29 mouse cellular contexts compared by ENCODE assay signal in the genomic region with DNA sequence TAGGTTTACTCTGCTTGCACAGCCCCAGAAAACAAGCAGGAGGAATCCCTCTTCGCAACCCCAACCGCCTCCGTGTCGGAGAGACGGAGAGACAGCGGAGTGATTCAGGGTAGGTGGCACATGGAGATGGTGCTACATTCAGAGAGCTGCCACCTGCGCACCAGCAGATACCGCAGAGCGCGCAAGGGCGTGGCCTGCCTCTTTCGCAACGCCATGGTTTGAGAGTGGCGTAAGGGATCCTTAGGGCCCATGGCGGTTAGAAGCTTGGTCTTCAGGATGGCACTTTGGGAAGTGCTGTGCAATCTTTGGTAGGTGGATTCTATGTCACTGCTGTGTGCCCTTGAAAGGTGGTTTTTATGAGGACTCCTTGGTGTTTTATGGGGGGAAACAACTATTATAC.
A peak's percentile ranks its signal among the peaks of the same experiment; 100 is the strongest.
DNase-seq lines count a peak whose midpoint lies in the region; ATAC-seq and TF ChIP-seq lines count a peak whose summit lies in the region.
"Had no signal": no experiment of that assay in that cellular context is flagged by ENCODE, and none has a peak within 500 bp of the region (broad histone marks: within the 10 kb centered on the region; RNA-seq: fewer than 3 reads in every experiment).

No protein-coding gene starts in this region.

- no peaks in the 10 kb centered on the region for H3K27me3 ChIP-seq in ES-Bruce4 (ENCODE audit: control insufficient read depth, insufficient read depth, low read length, poor library complexity, severe bottlenecking)
- H3K27me3 ChIP-seq: CH12.LX; embryonic facial prominence, embryonic 13.5 days; forebrain, embryonic 12.5 days; forebrain, embryonic 15.5 days; heart, embryonic 12.5 days; heart, embryonic 15.5 days; hindbrain, embryonic 12.5 days; hindbrain, embryonic 15.5 days; intestine, embryonic 15.5 days had no signal

- TF ChIP-seq EP300 in ES-Bruce4 (IDR thresholded peaks at IDR 0.05; ENCODE audit: insufficient read depth, low read depth, low read length), result no peak

- TF ChIP-seq POLR2A in ES-Bruce4 (IDR thresholded peaks at IDR 0.05; ENCODE audit: insufficient read depth, low read length), result no peak

- H3K36me3 ChIP-seq in ES-Bruce4 (ENCODE audit: control insufficient read depth, insufficient read depth, low read length, poor library complexity, severe bottlenecking), result no peaks in the 10 kb centered on the region
- H3K36me3 ChIP-seq: embryonic facial prominence, embryonic 10.5 days; embryonic facial prominence, embryonic 13.5 days; forebrain, embryonic 12.5 days; forebrain, embryonic 15.5 days; heart, embryonic 12.5 days; heart, embryonic 15.5 days; hindbrain, embryonic 12.5 days; hindbrain, embryonic 15.5 days; intestine, embryonic 15.5 days had no signal

- no peak for TF ChIP-seq CTCF in ES-Bruce4 (IDR thresholded peaks at IDR 0.05; ENCODE audit: low read depth, low read length)

- H3K4me3 ChIP-seq in ES-Bruce4 (ENCODE audit: low read depth, low read length), result peak overlapping the region; percentile 38
- H3K4me3 ChIP-seq: embryonic facial prominence, embryonic 10.5 days; embryonic facial prominence, embryonic 13.5 days; erythroblast, embryonic 14.5 days; forebrain, embryonic 12.5 days; forebrain, embryonic 15.5 days; heart, embryonic 12.5 days; heart, embryonic 15.5 days; hindbrain, embryonic 12.5 days; hindbrain, embryonic 15.5 days; intestine, embryonic 15.5 days had no signal

- DNase-seq in R1 (ENCODE audit: low read depth, low spot score), result peak; percentile 37
- DNase-seq in layer of hippocampus, postnatal 36 days, result no peak
- DNase-seq in adrenal gland, postnatal 4 days (ENCODE audit: low spot score in 2 of 2), result no peak
- DNase-seq: adrenal gland, postnatal 10 days; adrenal gland, postnatal 36 days; B cell, adult 2 months; cerebellum, adult 11 months; cerebellum, adult 2 months; cerebellum, adult 9-11 months; cerebellum, postnatal 25 days; embryo, embryonic 11 days; gastrocnemius, postnatal 25 days; heart, postnatal 10 days; kidney, adult 18-20 months; kidney, adult 9 months had no signal

- peak; percentile 59 for ATAC-seq in megakaryocyte, adult 5-6 weeks (ENCODE audit: poor library complexity, severe bottlenecking)
- ATAC-seq in inflammation-experienced regulatory T-cells, adult 6 months, result no peak
- ATAC-seq: forebrain, embryonic 15.5 days; intestine, embryonic 15.5 days had no signal

- H3K27ac ChIP-seq in ES-Bruce4 (ENCODE audit: insufficient read depth, low read length), result no peak overlapping the region
- H3K27ac ChIP-seq: embryonic facial prominence, embryonic 10.5 days; embryonic facial prominence, embryonic 13.5 days; forebrain, embryonic 12.5 days; forebrain, embryonic 15.5 days; heart, embryonic 15.5 days; hindbrain, embryonic 12.5 days; hindbrain, embryonic 15.5 days; intestine, embryonic 15.5 days had no signal

- H3K9ac ChIP-seq in ES-Bruce4 (ENCODE audit: low read depth, poor library complexity, severe bottlenecking), result no peak overlapping the region
- H3K9ac ChIP-seq: embryonic facial prominence, embryonic 13.5 days; forebrain, embryonic 12.5 days; forebrain, embryonic 15.5 days; heart, embryonic 12.5 days; heart, embryonic 15.5 days; hindbrain, embryonic 12.5 days; hindbrain, embryonic 15.5 days; intestine, embryonic 15.5 days had no signal

- no peaks in the 10 kb centered on the region for H3K9me3 ChIP-seq in ES-Bruce4 (replicated peaks; ENCODE audit: control insufficient read depth, insufficient read depth, low read length, poor library complexity, severe bottlenecking)
- H3K9me3 ChIP-seq: embryonic facial prominence, embryonic 10.5 days; embryonic facial prominence, embryonic 13.5 days; forebrain, embryonic 12.5 days; forebrain, embryonic 15.5 days; heart, embryonic 12.5 days; heart, embryonic 15.5 days; hindbrain, embryonic 12.5 days; hindbrain, embryonic 15.5 days; intestine, embryonic 15.5 days had no signal

- H3K4me1 ChIP-seq in ES-Bruce4 (ENCODE audit: control insufficient read depth, insufficient read depth, low read length), result no peaks in the 10 kb centered on the region
- H3K4me1 ChIP-seq: embryonic facial prominence, embryonic 10.5 days; forebrain, embryonic 12.5 days; forebrain, embryonic 15.5 days; heart, embryonic 12.5 days; heart, embryonic 15.5 days; hindbrain, embryonic 12.5 days; hindbrain, embryonic 15.5 days; intestine, embryonic 15.5 days had no signal
